Mouse (Mus musculus): ENCODE results near the gene Hnrnph2. TPM values are rescaled to one million over a fixed set of nuclear protein-coding genes. Genes with fewer than 3 reads are reported as not detected.

Gene Hnrnph2
- polyA plus RNA-seq (2012; rRNA removed), result 109 and 114 TPM in 2 replicates

GRCm38 (mm10) chrX:134600659-134601379 is at the start of gene Hnrnph2, which contains the start of gene Gla:
Gene Hnrnph2 (plus strand): TSS chrX:134601179.
Gene Gla (minus strand): TSS chrX:134601125.
- H3K4me3 ChIP-seq (ENCODE audit: insufficient read depth, low read length), result peak within 1 kb of the TSS; percentile 46
- TF ChIP-seq POLR2A (IDR thresholded peaks at IDR 0.05; ENCODE audit: extremely low read depth, insufficient read depth, low read length) (peak; percentile 74), CTCF (IDR thresholded peaks at IDR 0.05; ENCODE audit: extremely low read depth, insufficient read depth, low read length) (no peak)
- H3K4me1 ChIP-seq (ENCODE audit: control insufficient read depth, insufficient read depth, low read length), result no peaks in the 10 kb centered on the region; the same call in 1 of the 2 replicates
- H3K27ac ChIP-seq (ENCODE audit: insufficient read depth, low read length), result no peak within 1 kb of the TSS; the same call in 1 of the 2 replicates

GRCm38 (mm10) chrX:134553326-134553725 is 47.7 kb upstream of the Hnrnph2 start:
- H3K4me1 ChIP-seq (ENCODE audit: control insufficient read depth, insufficient read depth, low read length), result no peaks in the 10 kb centered on the region
- no peak for TF ChIP-seq POLR2A (IDR thresholded peaks at IDR 0.05; ENCODE audit: extremely low read depth, insufficient read depth, low read length)
- no peak for TF ChIP-seq CTCF (IDR thresholded peaks at IDR 0.05; ENCODE audit: extremely low read depth, insufficient read depth, low read length)
- no peak overlapping the region for H3K4me3 ChIP-seq (ENCODE audit: insufficient read depth, low read length)
- H3K27ac ChIP-seq (ENCODE audit: insufficient read depth, low read length), result no peak overlapping the region

GRCm38 (mm10) chrX:134554425-134554824 is 46.6 kb upstream of the Hnrnph2 start:
- H3K27ac ChIP-seq (ENCODE audit: insufficient read depth, low read length), result no peak overlapping the region
- H3K4me1 ChIP-seq (ENCODE audit: control insufficient read depth, insufficient read depth, low read length), result no peaks in the 10 kb centered on the region
- TF ChIP-seq POLR2A (IDR thresholded peaks at IDR 0.05; ENCODE audit: extremely low read depth, insufficient read depth, low read length) (no peak), CTCF (IDR thresholded peaks at IDR 0.05; ENCODE audit: extremely low read depth, insufficient read depth, low read length) (no peak)
- no peak overlapping the region for H3K4me3 ChIP-seq (ENCODE audit: insufficient read depth, low read length)

GRCm38 (mm10) chrX:134564326-134564725 is 36.7 kb upstream of the Hnrnph2 start:
- TF ChIP-seq CTCF (IDR thresholded peaks at IDR 0.05; ENCODE audit: extremely low read depth, insufficient read depth, low read length) (no peak), POLR2A (IDR thresholded peaks at IDR 0.05; ENCODE audit: extremely low read depth, insufficient read depth, low read length) (no peak)

GRCm38 (mm10) chrX:134566536-134567222 is 34.3 kb upstream of the Hnrnph2 start:
- Histone ChIP-seq H3K4me1 (ENCODE audit: control insufficient read depth, insufficient read depth, low read length) (no peaks in the 10 kb centered on the region), H3K27ac (ENCODE audit: insufficient read depth, low read length) (no peak overlapping the region), H3K4me3 (ENCODE audit: insufficient read depth, low read length) (no peak overlapping the region)
- no peak for TF ChIP-seq CTCF (IDR thresholded peaks at IDR 0.05; ENCODE audit: extremely low read depth, insufficient read depth, low read length)
- no peak for TF ChIP-seq POLR2A (IDR thresholded peaks at IDR 0.05; ENCODE audit: extremely low read depth, insufficient read depth, low read length)

More at GRCm38 (mm10) chrX:134564326-134564725, 36.7 kb upstream of the Hnrnph2 start:
- H3K4me3 ChIP-seq (ENCODE audit: insufficient read depth, low read length), result no peak overlapping the region
- H3K27ac ChIP-seq (ENCODE audit: insufficient read depth, low read length), result no peak overlapping the region
- H3K4me1 ChIP-seq (ENCODE audit: control insufficient read depth, insufficient read depth, low read length), result no peaks in the 10 kb centered on the region

GRCm38 (mm10) chrX:134577896-134578295 is 23.1 kb upstream of the Hnrnph2 start:
- TF ChIP-seq POLR2A (IDR thresholded peaks at IDR 0.05; ENCODE audit: extremely low read depth, insufficient read depth, low read length) (no peak), CTCF (IDR thresholded peaks at IDR 0.05; ENCODE audit: extremely low read depth, insufficient read depth, low read length) (no peak)
- H3K27ac ChIP-seq (ENCODE audit: insufficient read depth, low read length), result no peak overlapping the region
- no peak overlapping the region for H3K4me3 ChIP-seq (ENCODE audit: insufficient read depth, low read length)
- no peaks in the 10 kb centered on the region for H3K4me1 ChIP-seq (ENCODE audit: control insufficient read depth, insufficient read depth, low read length)

GRCm38 (mm10) chrX:134580528-134581305 is 20.3 kb upstream of the Hnrnph2 start:
- no peak overlapping the region for H3K27ac ChIP-seq (ENCODE audit: insufficient read depth, low read length)
- no peak for TF ChIP-seq POLR2A (IDR thresholded peaks at IDR 0.05; ENCODE audit: extremely low read depth, insufficient read depth, low read length)
- no peak for TF ChIP-seq CTCF (IDR thresholded peaks at IDR 0.05; ENCODE audit: extremely low read depth, insufficient read depth, low read length)
- no peaks in the 10 kb centered on the region for H3K4me1 ChIP-seq (ENCODE audit: control insufficient read depth, insufficient read depth, low read length)
- H3K4me3 ChIP-seq (ENCODE audit: insufficient read depth, low read length), result no peak overlapping the region

- Histone ChIP-seq H3K4me3 (ENCODE audit: insufficient read depth, low read length) (no peak overlapping the region; the same call in 1 of the 2 replicates), H3K27ac (ENCODE audit: insufficient read depth, low read length) (no peak overlapping the region), H3K4me1 (ENCODE audit: control insufficient read depth, insufficient read depth, low read length) (no peaks in the 10 kb centered on the region)
- TF ChIP-seq POLR2A (IDR thresholded peaks at IDR 0.05; ENCODE audit: extremely low read depth, insufficient read depth, low read length) (no peak), CTCF (IDR thresholded peaks at IDR 0.05; ENCODE audit: extremely low read depth, insufficient read depth, low read length) (no peak)
Measured at GRCm38 (mm10) chrX:134582270-134582669, 18.7 kb upstream of the Hnrnph2 start.

Measured in cortical plate, adult 2 months (tissue).